Mouse (Mus musculus) liver, embryonic 16.5 days (tissue): ENCODE data around the gene Inhbb. TPM values are rescaled to one million over a fixed set of nuclear protein-coding genes. Genes with fewer than 3 reads are reported as not detected.

ENCODE experiments used
- ATAC-seq: fragments of 200-750 bp; cut with Nextera tagmentation; 2 replicates; pipeline ENCODE4 v1.8.0; 2017; ENCODE audit warnings: low read depth, mild to moderate bottlenecking, moderate number of reproducible peaks, moderate library complexity
- H3K27ac ChIP-seq: fragments of 300-500 bp; sonication (generic); 2 replicates; pipeline ENCODE4 v1.5.1; 2014; ENCODE audit warnings: mild to moderate bottlenecking, low read length
- H3K27me3 ChIP-seq: fragments of 300-500 bp; sonication (generic); 2 replicates; pipeline ENCODE4 v1.6.1; 2014; ENCODE audit warnings: low read depth, low read length, mixed read lengths; ENCODE audit not compliant: control insufficient read depth, insufficient read depth
- H3K36me3 ChIP-seq: fragments of 300-500 bp; sonication (generic); 2 replicates; pipeline ENCODE4 v1.6.1; 2014; ENCODE audit warnings: mild to moderate bottlenecking; ENCODE audit not compliant: control insufficient read depth, insufficient read depth
- H3K4me1 ChIP-seq: fragments of 300-500 bp; sonication (generic); 2 replicates; pipeline ENCODE4 v1.6.1; 2014; ENCODE audit warnings: low read depth, low read length, mixed read lengths; ENCODE audit not compliant: control insufficient read depth
- H3K4me2 ChIP-seq: fragments of 300-500 bp; sonication (generic); 2 replicates; pipeline ENCODE4 v1.6.1; 2014; ENCODE audit warnings: low read depth, low read length, mixed read lengths
- H3K4me3 ChIP-seq: fragments of 300-500 bp; sonication (generic); 2 replicates; pipeline ENCODE4 v1.5.1; 2014; ENCODE audit warnings: low read depth, mild to moderate bottlenecking, low read length
- H3K9ac ChIP-seq: fragments of 300-500 bp; sonication (generic); 2 replicates; pipeline ENCODE4 v1.6.1; 2014; ENCODE audit warnings: low read depth, low read length
- H3K9me3 ChIP-seq: fragments of 300-500 bp; sonication (generic); replicated peaks from 2 replicates; pipeline ENCODE4 v1.6.1; 2016; ENCODE audit warnings: low read length; ENCODE audit not compliant: control insufficient read depth
- WGBS: fragments of 180-500 bp; shearing (Covaris S2); extraction: QIAGEN DNeasy Blood & Tissue Kit; methylation state at CpG from one replicate; pipeline ENCODE4 v1.1.7; 2014; ENCODE audit not compliant: insufficient replicate concordance; 5-methylcytosine and 5-hydroxymethylcytosine counted together
- polyA plus RNA-seq: library from polyadenylated mRNA; unstranded; fragments of >200 nt; fragmentation: Nextera tagmentation; extraction: Ambion mirVana; gene quantifications from 2 replicates; pipeline ENCODE4 v1.2.1, GENCODE M21; 2015

Gene Inhbb
- polyA plus RNA-seq = 0.09 and 0.11 TPM in 2 replicates

GRCm38 (mm10) chr1:119421576-119422421 is at the start of gene Inhbb:
Gene Inhbb, minus strand, starts transcription at chr1:119422248.
- Histone ChIP-seq H3K27me3 (peaks cover 77% of the 10 kb centered on the region), H3K4me2 (peak within 1 kb of the TSS; percentile 73), H3K4me1 (peaks cover 2% of the 10 kb centered on the region; the same call in 1 of the 2 replicates), H3K27ac (no peak within 1 kb of the TSS), H3K9ac (no peak within 1 kb of the TSS), H3K4me3 (peak within 1 kb of the TSS; percentile 54), H3K36me3 (no peaks in the 10 kb centered on the region), H3K9me3 (no peaks in the 10 kb centered on the region)
- WGBS = 2% methylated on average over 50 of the region's 92 CpGs
- ATAC-seq = no peak

DNA sequence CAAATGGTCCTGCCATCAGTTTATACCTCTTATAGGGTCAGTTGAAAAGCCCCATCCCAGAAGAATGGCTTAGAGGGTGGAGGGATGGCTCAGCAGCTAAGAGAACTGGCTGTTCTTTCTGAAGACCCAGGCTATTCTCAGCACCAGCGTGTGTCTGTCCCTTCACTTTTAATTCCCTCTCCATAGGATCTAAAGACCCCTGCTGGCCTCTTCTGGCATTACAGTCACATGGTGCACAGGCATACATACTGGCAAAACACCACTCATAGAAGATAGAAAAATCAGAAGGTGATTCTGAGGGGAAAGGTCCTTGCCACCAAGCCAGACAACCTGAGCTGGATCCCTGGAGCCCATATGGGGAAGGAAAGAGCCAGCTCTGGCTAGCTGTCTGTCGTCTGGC is 41.3 kb upstream of the Inhbb start:
- no peaks in the 10 kb centered on the region for H3K4me1 ChIP-seq
- no peak overlapping the region for H3K9ac ChIP-seq
- 33% methylated on average over 2 of the region's 2 CpGs for WGBS
- no peak overlapping the region for H3K4me2 ChIP-seq
- H3K27me3 ChIP-seq = no peaks in the 10 kb centered on the region
- no peaks in the 10 kb centered on the region for H3K9me3 ChIP-seq
- no peak overlapping the region for H3K27ac ChIP-seq
- ATAC-seq = no peak
- H3K36me3 ChIP-seq = no peaks in the 10 kb centered on the region
- H3K4me3 ChIP-seq = no peak overlapping the region

DNA sequence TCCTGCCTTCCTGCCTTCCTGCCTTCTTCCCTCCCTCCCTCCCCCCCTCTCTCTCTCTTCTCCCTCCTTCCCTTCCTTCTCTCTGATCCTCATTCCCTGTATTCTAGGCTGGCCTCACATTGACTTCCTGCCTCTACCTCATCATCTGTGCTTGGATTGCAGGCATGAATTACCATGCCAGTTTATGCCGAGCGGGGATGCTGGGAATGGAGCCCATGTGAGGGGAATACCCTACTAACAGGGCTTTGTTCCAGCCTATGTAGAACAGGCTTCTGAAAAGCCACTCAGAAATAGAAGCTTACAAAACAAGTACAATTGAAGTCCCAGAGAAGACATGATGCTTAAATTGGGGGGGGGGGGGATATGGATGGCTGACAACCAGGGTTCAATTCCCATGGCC is 38.0 kb upstream of the Inhbb start:
- Histone ChIP-seq H3K9me3 (no peaks in the 10 kb centered on the region), H3K27ac (no peak overlapping the region), H3K27me3 (peaks cover 7% of the 10 kb centered on the region; the same call in 1 of the 2 replicates), H3K36me3 (no peaks in the 10 kb centered on the region), H3K4me1 (no peaks in the 10 kb centered on the region), H3K4me2 (no peak overlapping the region), H3K4me3 (no peak overlapping the region), H3K9ac (no peak overlapping the region)
- 75% methylated on average over 2 of the region's 2 CpGs for WGBS
- no peak for ATAC-seq

DNA sequence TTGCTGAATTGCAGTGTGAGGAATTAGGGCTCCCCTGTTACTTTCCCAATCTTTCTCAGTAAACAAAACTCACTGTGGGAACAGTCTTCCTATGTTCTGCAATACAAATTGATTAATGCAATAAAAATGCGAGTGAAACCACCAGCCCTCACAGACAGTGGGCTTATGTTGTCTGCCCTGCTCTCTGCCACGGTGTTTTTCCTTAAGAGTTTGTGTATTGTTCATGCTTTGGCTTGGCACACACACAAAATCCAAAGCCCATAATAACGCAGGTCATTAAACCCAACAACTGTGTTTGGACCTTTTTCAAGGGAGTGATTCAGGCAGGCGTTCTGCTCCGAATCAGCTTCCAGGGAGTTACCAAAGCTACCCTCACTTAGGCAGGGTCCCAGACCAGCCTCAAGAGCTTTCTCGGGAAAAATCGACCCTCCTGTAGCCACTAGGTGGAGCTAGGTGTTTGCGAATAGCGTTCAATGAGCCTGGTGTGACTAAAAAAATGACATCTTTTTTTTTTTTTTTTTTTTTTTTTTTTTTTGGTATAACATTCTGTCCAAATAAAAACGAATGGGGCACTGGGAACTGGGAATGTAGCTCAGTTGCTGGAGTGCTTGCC is 36.1 kb upstream of the Inhbb start:
- no peak overlapping the region for H3K9ac ChIP-seq
- no peak overlapping the region for H3K27ac ChIP-seq
- no peaks in the 10 kb centered on the region for H3K9me3 ChIP-seq
- H3K4me1 ChIP-seq = no peaks in the 10 kb centered on the region
- peaks cover 7% of the 10 kb centered on the region; the same call in 1 of the 2 replicates for H3K27me3 ChIP-seq
- no peak overlapping the region for H3K4me2 ChIP-seq
- H3K36me3 ChIP-seq = no peaks in the 10 kb centered on the region
- H3K4me3 ChIP-seq = no peak overlapping the region
- WGBS = 8% methylated on average over 10 of the region's 10 CpGs
- ATAC-seq = no peak

GRCm38 (mm10) chr1:119457528-119457855 is 35.4 kb upstream of the Inhbb start:
- WGBS = 30% methylated on average over 5 of the region's 5 CpGs
- H3K27ac ChIP-seq = no peak overlapping the region
- H3K4me3 ChIP-seq = no peak overlapping the region
- H3K4me2 ChIP-seq = peak overlapping the region; percentile 21; the same call in 1 of the 2 replicates
- no peak for ATAC-seq
- no peaks in the 10 kb centered on the region for H3K9me3 ChIP-seq
- H3K36me3 ChIP-seq = no peaks in the 10 kb centered on the region
- no peaks in the 10 kb centered on the region for H3K4me1 ChIP-seq
- H3K9ac ChIP-seq = no peak overlapping the region
- H3K27me3 ChIP-seq = peaks cover 7% of the 10 kb centered on the region; the same call in 1 of the 2 replicates

GRCm38 (mm10) chr1:119456671-119457527 is 34.9 kb upstream of the Inhbb start:
- no peak overlapping the region for H3K9ac ChIP-seq
- no peak overlapping the region for H3K27ac ChIP-seq
- no peaks in the 10 kb centered on the region for H3K4me1 ChIP-seq
- peaks cover 7% of the 10 kb centered on the region; the same call in 1 of the 2 replicates for H3K27me3 ChIP-seq
- H3K4me3 ChIP-seq = no peak overlapping the region
- no peaks in the 10 kb centered on the region for H3K9me3 ChIP-seq
- H3K4me2 ChIP-seq = peak overlapping the region; percentile 21; the same call in 1 of the 2 replicates
- H3K36me3 ChIP-seq = no peaks in the 10 kb centered on the region
- no peak for ATAC-seq
- 19% methylated on average over 19 of the region's 19 CpGs for WGBS

DNA sequence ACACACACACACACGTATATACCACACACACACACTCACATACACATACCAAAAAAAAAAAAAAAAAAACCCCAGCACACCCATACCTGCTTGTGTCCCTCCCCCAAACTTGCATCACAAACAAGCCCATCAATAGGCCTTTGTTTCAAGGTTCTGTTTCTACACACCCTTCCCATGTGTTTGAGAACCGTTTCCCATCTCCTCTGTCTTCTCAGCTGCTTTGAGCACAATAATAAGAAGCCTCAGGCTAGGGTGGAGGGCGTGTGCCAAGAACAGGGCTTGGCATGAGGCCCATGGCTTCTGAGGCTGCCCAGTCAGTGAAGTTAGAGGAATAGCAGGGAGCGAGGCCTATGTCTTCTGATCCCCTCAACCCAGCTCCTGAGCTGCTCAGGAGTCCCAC is 31.7 kb upstream of the Inhbb start:
- no peak for ATAC-seq
- Histone ChIP-seq H3K27me3 (peaks cover 7% of the 10 kb centered on the region; the same call in 1 of the 2 replicates), H3K36me3 (no peaks in the 10 kb centered on the region), H3K27ac (no peak overlapping the region), H3K4me3 (no peak overlapping the region), H3K9me3 (no peaks in the 10 kb centered on the region), H3K4me1 (no peaks in the 10 kb centered on the region), H3K9ac (no peak overlapping the region), H3K4me2 (no peak overlapping the region)
- 42% methylated on average over 4 of the region's 4 CpGs for WGBS

DNA sequence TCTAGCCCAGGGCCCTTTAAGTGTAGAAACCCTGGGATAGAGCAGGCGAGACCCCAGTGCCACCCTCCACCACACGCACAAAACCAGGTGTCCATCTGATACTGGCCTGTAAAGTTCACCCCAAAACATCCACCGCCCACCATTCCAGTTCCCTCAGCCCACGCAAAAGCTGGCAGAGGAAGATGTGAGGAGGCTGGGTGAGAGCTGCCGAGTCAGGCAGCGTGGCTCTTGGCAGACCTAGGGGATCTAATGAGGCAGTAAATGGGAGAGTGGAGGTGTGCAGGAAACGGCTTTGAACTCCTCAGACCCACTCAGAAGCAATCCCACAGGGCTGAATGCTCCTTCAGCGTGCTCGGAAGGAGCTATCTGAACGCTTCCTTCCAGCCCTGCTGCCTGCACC is 29.4 kb upstream of the Inhbb start:
- Histone ChIP-seq H3K27me3 (no peaks in the 10 kb centered on the region), H3K27ac (no peak overlapping the region), H3K4me1 (no peaks in the 10 kb centered on the region), H3K9me3 (no peaks in the 10 kb centered on the region), H3K9ac (no peak overlapping the region), H3K4me2 (no peak overlapping the region), H3K4me3 (no peak overlapping the region), H3K36me3 (no peaks in the 10 kb centered on the region)
- 56% methylated on average over 10 of the region's 10 CpGs for WGBS
- no peak for ATAC-seq
